Mouse (Mus musculus): ENCODE measurements around the gene Gm16181.

DNA sequence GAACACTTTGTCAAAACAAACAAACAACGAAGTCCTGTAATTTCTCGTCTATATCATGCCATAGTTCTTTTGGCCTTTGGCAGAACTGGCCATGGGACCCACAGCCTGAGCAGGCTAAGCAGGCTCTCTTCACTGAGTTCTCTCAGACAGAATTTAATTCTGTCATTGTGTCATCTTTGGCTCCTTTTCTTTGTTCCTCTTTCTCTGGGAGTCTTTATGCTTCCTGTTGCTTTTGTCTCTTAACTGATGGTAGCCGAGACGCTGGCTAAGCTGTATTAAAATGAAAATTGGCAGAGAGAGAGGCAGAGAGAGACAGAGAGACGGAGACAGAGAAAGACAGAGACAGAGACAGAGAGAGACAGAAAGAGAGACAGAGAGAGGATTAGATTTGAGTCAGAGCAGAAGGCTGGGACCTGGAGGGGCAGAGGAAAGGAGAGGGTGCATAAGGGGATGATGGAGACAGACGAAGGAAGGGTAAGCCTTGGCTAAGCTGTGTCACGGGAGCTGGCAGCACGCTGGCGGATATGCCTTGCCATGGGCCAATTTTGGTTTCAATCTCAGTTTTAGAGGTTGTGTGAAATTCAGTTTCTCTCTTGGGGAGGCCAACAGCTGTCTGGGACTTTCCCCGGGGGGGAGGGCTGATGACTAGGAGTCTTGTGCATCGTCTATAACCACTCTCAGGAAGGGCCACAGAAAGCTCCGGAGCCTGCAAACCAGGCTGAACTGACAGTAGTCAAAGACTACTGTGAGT, 10.7 kb upstream of the Gm16181 start:
- no peak for TF ChIP-seq POLR2A (IDR thresholded peaks at IDR 0.05; ENCODE audit: insufficient read depth, low read length)
- no peak for TF ChIP-seq CTCF (IDR thresholded peaks at IDR 0.05; ENCODE audit: low read depth, low read length)

Measured in ES-Bruce4 (cell line).